Mouse (Mus musculus) c-Kit-positive CD71-negative TER-119-negative erythroid progenitor cells, embryonic 14.5 days (primary cell): ENCODE results near the gene Rex2.
"Not testable (repeated sequence)": the region's sequence is repeated elsewhere in the genome, so short reads cannot be mapped to it uniquely, and the experiment has no call there.

Source experiments
- DNase-seq: peaks from one replicate; pipeline ENCODE4 v3.0.0-alpha.2; 2013; ENCODE audit warnings: low read depth

Gene Rex2

GRCm38 (mm10) chr4:147021550-147021949 lies at the start of gene Rex2:
Gene Rex2 (plus strand): TSS chr4:147021850.
- not testable (repeated sequence) for DNase-seq

- DNase-seq: not testable (repeated sequence)
Observed at GRCm38 (mm10) chr4:146976581-146976980, 45.1 kb upstream of the Rex2 start.

DNA sequence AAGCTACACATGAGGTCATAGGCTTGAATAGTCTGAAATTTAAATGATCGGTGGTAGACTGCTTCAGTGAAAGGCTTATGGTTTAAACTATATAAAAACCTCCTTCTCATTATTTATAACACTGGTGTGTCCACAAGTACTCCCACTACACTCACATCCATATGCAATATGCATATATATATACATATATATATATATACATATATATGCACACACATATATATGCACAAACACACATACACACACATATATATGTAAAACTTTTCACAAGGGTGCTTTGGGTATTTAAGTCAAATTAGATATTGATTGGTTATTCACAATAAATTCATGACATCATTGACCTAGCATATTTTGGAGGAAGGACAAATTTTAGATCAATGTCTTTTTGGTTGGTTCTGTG lies 3.2 kb upstream of the Rex2 start:
- not testable (repeated sequence) for DNase-seq

- not testable (repeated sequence) for DNase-seq
Observed at GRCm38 (mm10) chr4:147026374-147026773, 4.7 kb downstream of the Rex2 start.

- not testable (repeated sequence) for DNase-seq
Observed at GRCm38 (mm10) chr4:147031308-147032036, 9.8 kb downstream of the Rex2 start.

GRCm38 (mm10) chr4:147063768-147064167 lies 42.1 kb downstream of the Rex2 start:
- not testable (repeated sequence) for DNase-seq

DNA sequence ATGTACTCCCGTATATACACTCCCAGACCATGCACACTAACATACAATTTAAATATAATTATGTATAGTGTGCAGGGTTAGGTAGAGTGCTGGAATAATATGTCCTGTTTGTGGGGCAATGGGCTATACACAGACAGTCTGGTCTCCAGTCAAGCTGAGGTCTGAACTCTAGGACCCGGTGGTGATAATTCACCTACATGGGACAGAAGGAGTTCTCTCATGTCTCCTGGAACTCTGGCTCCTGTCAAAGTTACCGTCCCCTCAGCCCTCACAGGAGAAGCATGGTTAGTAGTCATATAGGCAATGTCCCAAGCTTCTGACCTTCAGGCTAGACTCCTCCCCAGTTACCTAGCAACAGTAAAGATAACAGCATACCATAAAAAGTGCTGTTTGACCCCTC lies 44.2 kb downstream of the Rex2 start:
- not testable (repeated sequence) for DNase-seq

DNA sequence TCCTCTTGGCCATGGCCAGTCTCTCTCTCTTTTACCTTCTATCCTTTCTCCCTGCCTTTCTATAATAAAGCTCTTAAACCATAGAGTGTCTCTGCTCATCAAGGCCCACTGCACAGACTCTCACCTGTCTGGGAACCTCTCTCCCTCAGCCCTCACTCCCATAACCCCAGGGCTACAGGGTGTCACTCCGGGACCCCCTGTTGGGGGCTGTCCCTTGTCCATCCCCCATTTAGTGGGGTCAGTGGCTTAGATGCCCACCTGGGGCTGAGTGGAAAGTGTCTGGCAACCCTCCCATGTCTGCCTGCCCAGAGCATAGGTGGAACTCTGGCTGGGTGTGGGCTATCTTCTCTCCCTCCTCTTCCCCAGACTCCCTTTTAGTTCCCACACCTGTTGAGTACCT lies 44.7 kb downstream of the Rex2 start:
- not testable (repeated sequence) for DNase-seq

- DNase-seq: not testable (repeated sequence)
Observed at GRCm38 (mm10) chr4:147095641-147096040, 74.0 kb downstream of the Rex2 start.

- not testable (repeated sequence) for DNase-seq
Observed at GRCm38 (mm10) chr4:147101666-147102626, 80.3 kb downstream of the Rex2 start.

GRCm38 (mm10) chr4:147103814-147104213 lies 82.2 kb downstream of the Rex2 start:
- DNase-seq: not testable (repeated sequence)
